Mouse (Mus musculus) limb, embryonic 14.5 days (tissue): ENCODE results near the gene D430019H16Rik. TPM values are rescaled to one million over a fixed set of nuclear protein-coding genes. Genes with fewer than 3 reads are reported as not detected.

Experiments
- ATAC-seq: fragments of 200-750 bp; cut with Nextera tagmentation; 2 replicates; pipeline ENCODE4 v1.8.0; 2017; ENCODE audit warnings: low read depth, moderate number of reproducible peaks, moderate TSS enrichment; ENCODE audit not compliant: low FRiP score
- DNase-seq: peaks from one replicate; pipeline ENCODE4 v3.0.0-alpha.2; 2015; ENCODE audit warnings: low spot score
- H3K27ac ChIP-seq: fragments of 300-500 bp; sonication (generic); replicated peaks from 2 replicates; pipeline ENCODE4 v1.5.1; 2014; ENCODE audit warnings: low read depth, mild to moderate bottlenecking, low read length, moderate library complexity, mixed read lengths
- H3K27me3 ChIP-seq: fragments of 300-500 bp; sonication (generic); 2 replicates; pipeline ENCODE4 v1.6.1; 2014; ENCODE audit warnings: low read length, mixed read lengths; ENCODE audit not compliant: control insufficient read depth, insufficient read depth
- H3K36me3 ChIP-seq: fragments of 300-500 bp; sonication (generic); 2 replicates; pipeline ENCODE4 v1.6.1; 2014; ENCODE audit warnings: mild to moderate bottlenecking, low read length, moderate library complexity, mixed read lengths; ENCODE audit not compliant: control insufficient read depth, insufficient read depth
- H3K4me1 ChIP-seq: fragments of 300-500 bp; sonication (generic); 2 replicates; pipeline ENCODE4 v1.6.1; 2014; ENCODE audit warnings: antibody characterized with exemption, low read length, mixed read lengths; ENCODE audit not compliant: control insufficient read depth, insufficient read depth
- H3K4me2 ChIP-seq: fragments of 300-500 bp; sonication (generic); replicated peaks from 2 replicates; pipeline ENCODE4 v1.6.1; 2014; ENCODE audit warnings: low read depth, mild to moderate bottlenecking, low read length, moderate library complexity; ENCODE audit not compliant: severe bottlenecking
- H3K4me3 ChIP-seq: fragments of 300-500 bp; sonication (generic); replicated peaks from 2 replicates; pipeline ENCODE4 v1.5.1; 2014; ENCODE audit warnings: low read length
- H3K9ac ChIP-seq: fragments of 300-500 bp; sonication (generic); 2 replicates; pipeline ENCODE4 v1.6.1; 2014; ENCODE audit warnings: mild to moderate bottlenecking, low read depth, low read length, moderate library complexity; ENCODE audit not compliant: severe bottlenecking
- H3K9me3 ChIP-seq: fragments of 300-500 bp; sonication (generic); 2 replicates; pipeline ENCODE4 v1.6.1; 2016; ENCODE audit warnings: low read length; ENCODE audit not compliant: control insufficient read depth
- POLR2A ChIP-seq: fragments of 200-500 bp; IDR thresholded peaks from 2 replicates; pipeline ENCODE4 v1.8.0; 2012; ENCODE audit warnings: inconsistent platforms, mild to moderate bottlenecking, moderate library complexity, borderline replicate concordance; ENCODE audit not compliant: insufficient read depth, insufficient read length; ENCODE audit errors: extremely low read depth
- WGBS: fragments of 180-500 bp; shearing (Covaris S2); extraction: QIAGEN DNeasy Blood & Tissue Kit; methylation state at CpG from one replicate; pipeline ENCODE4 v1.1.7; 2014; 5-methylcytosine and 5-hydroxymethylcytosine counted together
- polyA plus RNA-seq, 2 experiments: library from polyadenylated mRNA; depleted of rRNA in 1 of 2; stranded (reverse) in 1 of 2; unstranded in 1 of 2; fragments of >200 nt; fragmentation: Nextera tagmentation in 1 of 2; extraction: Ambion mirVana in 1 of 2; gene quantifications; 2 replicates each; pipeline versions ENCODE4 v1.2.1 to v1.2.3; 2012 to 2014

The D430019H16Rik gene
- polyA plus RNA-seq, 2 experiments = 4.2 to 19.3 TPM

- H3K4me3 ChIP-seq = no peak overlapping the region
- peaks cover 8% of the 10 kb centered on the region; the same call in 1 of the 2 replicates for H3K4me1 ChIP-seq
- no peaks in the 10 kb centered on the region for H3K36me3 ChIP-seq
- H3K9me3 ChIP-seq = no peaks in the 10 kb centered on the region
- no peak for DNase-seq
- TF ChIP-seq POLR2A = no peak
- ATAC-seq = no peak
- WGBS = 81% methylated on average over 3 of the region's 3 CpGs
- H3K27ac ChIP-seq = no peak overlapping the region
- H3K27me3 ChIP-seq = no peaks in the 10 kb centered on the region
- H3K9ac ChIP-seq = no peak overlapping the region
- H3K4me2 ChIP-seq = no peak overlapping the region
These were observed 88.9 kb downstream of the D430019H16Rik start for GRCm38 (mm10) chr12:105542513-105542912.

Other genes with a start within 250 kb of the D430019H16Rik start
- gene Tcl1, start 231.1 kb upstream of the D430019H16Rik start, polyA plus RNA-seq (2012; rRNA removed) = not detected in 2 replicates
- not detected in 2 replicates for gene Tcl1, start 231.1 kb upstream of the D430019H16Rik start, polyA plus RNA-seq (2014; fragmentation: Nextera tagmentation; extraction: Ambion mirVana)
- 0.31 and 0.40 TPM in 2 replicates for gene Tunar, start 120.0 kb upstream of the D430019H16Rik start, polyA plus RNA-seq (2012; rRNA removed)
- 0.19 and 0.21 TPM in 2 replicates for gene Tunar, start 120.0 kb upstream of the D430019H16Rik start, polyA plus RNA-seq (2014; fragmentation: Nextera tagmentation; extraction: Ambion mirVana)
- gene Bdkrb2, start 109.4 kb downstream of the D430019H16Rik start, polyA plus RNA-seq (2012; rRNA removed) = 1.7 and 2.2 TPM in 2 replicates
- 0.82 and 1.2 TPM in 2 replicates for gene Bdkrb2, start 109.4 kb downstream of the D430019H16Rik start, polyA plus RNA-seq (2014; fragmentation: Nextera tagmentation; extraction: Ambion mirVana)
- gene Bdkrb1, start 149.2 kb downstream of the D430019H16Rik start, polyA plus RNA-seq (2012; rRNA removed) = 0.05 and 0.10 TPM in 2 replicates
- 0.23 TPM in 1 of 2 replicates, not detected in the other for gene Bdkrb1, start 149.2 kb downstream of the D430019H16Rik start, polyA plus RNA-seq (2014; fragmentation: Nextera tagmentation; extraction: Ambion mirVana)
- 16.4 and 16.9 TPM in 2 replicates for gene Gskip, start 231.0 kb downstream of the D430019H16Rik start, polyA plus RNA-seq (2012; rRNA removed)
- 30.7 TPM in 2 replicates for gene Gskip, start 231.0 kb downstream of the D430019H16Rik start, polyA plus RNA-seq (2014; fragmentation: Nextera tagmentation; extraction: Ambion mirVana)
- gene Atg2b, start 231.4 kb downstream of the D430019H16Rik start, polyA plus RNA-seq (2012; rRNA removed) = 29.1 and 32.5 TPM in 2 replicates
- gene Atg2b, start 231.4 kb downstream of the D430019H16Rik start, polyA plus RNA-seq (2014; fragmentation: Nextera tagmentation; extraction: Ambion mirVana) = 18.6 and 20.5 TPM in 2 replicates